Mouse (Mus musculus) heart, embryonic 11.5 days (tissue): ENCODE measurements around the gene Prf1. TPM values are rescaled to one million over a fixed set of nuclear protein-coding genes. Genes with fewer than 3 reads are reported as not detected.
A peak's percentile ranks its signal among the peaks of the same experiment; 100 is the strongest.

Experiments
- ATAC-seq: fragments of 200-750 bp; cut with Nextera tagmentation; replicated peaks from 2 replicates; pipeline ENCODE4 v1.8.0; 2017; ENCODE audit warnings: moderate library complexity; ENCODE audit not compliant: insufficient number of reproducible peaks, low FRiP score, low TSS enrichment
- H3K27ac ChIP-seq: fragments of 300-500 bp; sonication (generic); 2 replicates; pipeline ENCODE4 v1.5.1; 2014; ENCODE audit warnings: mild to moderate bottlenecking, low read depth, low read length
- H3K27me3 ChIP-seq: fragments of 300-500 bp; sonication (generic); 2 replicates; pipeline ENCODE4 v1.6.1; 2014; ENCODE audit warnings: mild to moderate bottlenecking, low read length, mixed read lengths; ENCODE audit not compliant: control insufficient read depth, insufficient read depth
- H3K36me3 ChIP-seq: fragments of 300-500 bp; sonication (generic); 2 replicates; pipeline ENCODE4 v1.6.1; 2014; ENCODE audit warnings: mild to moderate bottlenecking, low read length, moderate library complexity, mixed read lengths; ENCODE audit not compliant: control insufficient read depth, insufficient read depth
- H3K4me1 ChIP-seq: fragments of 300-500 bp; sonication (generic); 2 replicates; pipeline ENCODE4 v1.6.1; 2014; ENCODE audit warnings: low read length; ENCODE audit not compliant: control insufficient read depth, insufficient read depth
- H3K4me2 ChIP-seq: fragments of 300-500 bp; sonication (generic); 2 replicates; pipeline ENCODE4 v1.6.1; 2014; ENCODE audit warnings: mild to moderate bottlenecking, moderate library complexity
- H3K4me3 ChIP-seq: fragments of 300-500 bp; sonication (generic); 2 replicates; pipeline ENCODE4 v1.5.1; 2014; ENCODE audit warnings: low read depth, low read length
- H3K9ac ChIP-seq: fragments of 300-500 bp; sonication (generic); 2 replicates; pipeline ENCODE4 v1.6.1; 2014; ENCODE audit warnings: mild to moderate bottlenecking, low read depth, low read length, moderate library complexity
- H3K9me3 ChIP-seq: fragments of 300-500 bp; sonication (generic); replicated peaks from 2 replicates; pipeline ENCODE4 v1.6.1; 2016; ENCODE audit warnings: low read length; ENCODE audit not compliant: control insufficient read depth
- WGBS: fragments of 180-500 bp; shearing (Covaris S2); extraction: QIAGEN DNeasy Blood & Tissue Kit; methylation state at CpG from one replicate; pipeline ENCODE4 v1.1.7; 2014; ENCODE audit not compliant: insufficient replicate concordance; 5-methylcytosine and 5-hydroxymethylcytosine counted together
- polyA plus RNA-seq: library from polyadenylated mRNA; unstranded; fragments of >200 nt; fragmentation: Nextera tagmentation; extraction: Ambion mirVana; gene quantifications from 2 replicates; pipeline ENCODE4 v1.2.1, GENCODE M21; 2014

The Prf1 gene
- polyA plus RNA-seq, 1 experiment from 2014 or later: 0.10 TPM

GRCm38 (mm10) chr10:61263606-61264005 is 34.0 kb upstream of the Prf1 start:
- Histone ChIP-seq H3K27ac (no peak overlapping the region), H3K9me3 (peaks cover 2% of the 10 kb centered on the region; the same call in 1 of the 2 replicates), H3K9ac (no peak overlapping the region), H3K4me1 (no peaks in the 10 kb centered on the region), H3K36me3 (no peaks in the 10 kb centered on the region), H3K4me3 (no peak overlapping the region), H3K27me3 (no peaks in the 10 kb centered on the region; the same call in 1 of the 2 replicates), H3K4me2 (no peak overlapping the region)
- 80% methylated on average over 8 of the region's 8 CpGs for WGBS
- no peak for ATAC-seq

DNA sequence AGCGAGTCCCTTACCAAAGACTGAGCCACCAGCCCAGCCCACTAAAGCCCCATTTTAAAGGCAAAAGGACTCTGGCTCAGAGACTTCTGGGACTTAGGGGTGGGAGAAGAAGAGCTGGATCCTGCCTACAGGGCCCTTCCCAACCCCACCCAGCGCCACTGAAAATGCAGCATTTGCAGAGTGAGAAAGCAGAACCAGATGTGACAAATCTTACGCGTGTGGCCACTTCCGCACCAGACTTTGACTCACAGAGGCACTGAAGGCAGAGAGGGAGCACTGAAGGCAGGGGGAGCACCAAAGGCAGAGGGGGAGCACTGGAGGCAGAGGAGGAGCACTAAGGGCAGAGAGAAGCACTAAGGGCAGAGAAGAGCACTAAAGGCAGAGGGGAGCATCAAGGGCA is 30.3 kb upstream of the Prf1 start:
- no peak overlapping the region for H3K27ac ChIP-seq
- ATAC-seq: no peak
- peaks cover 2% of the 10 kb centered on the region; the same call in 1 of the 2 replicates for H3K9me3 ChIP-seq
- H3K36me3 ChIP-seq: no peaks in the 10 kb centered on the region
- H3K27me3 ChIP-seq: peaks cover 2% of the 10 kb centered on the region
- H3K9ac ChIP-seq: no peak overlapping the region
- peaks cover 8% of the 10 kb centered on the region for H3K4me1 ChIP-seq
- no peak overlapping the region for H3K4me2 ChIP-seq
- no peak overlapping the region for H3K4me3 ChIP-seq
- WGBS: 86% methylated on average over 5 of the region's 5 CpGs

- H3K27me3 ChIP-seq: peaks cover 11% of the 10 kb centered on the region
- H3K27ac ChIP-seq: 0 out of 2 replicates have a peak overlapping the region, but pooled peaks have one; percentile 6
- H3K36me3 ChIP-seq: no peaks in the 10 kb centered on the region
- H3K9me3 ChIP-seq: no peaks in the 10 kb centered on the region
- ATAC-seq: no peak
- H3K9ac ChIP-seq: no peak overlapping the region
- peak overlapping the region; percentile 95 for H3K4me2 ChIP-seq
- H3K4me3 ChIP-seq: 0 out of 2 replicates have a peak overlapping the region, but pooled peaks have one; percentile 57
- peaks cover 18% of the 10 kb centered on the region for H3K4me1 ChIP-seq
- 29% methylated on average over 8 of the region's 8 CpGs for WGBS
Observed at GRCm38 (mm10) chr10:61272089-61272626, 25.5 kb upstream of the Prf1 start.

DNA sequence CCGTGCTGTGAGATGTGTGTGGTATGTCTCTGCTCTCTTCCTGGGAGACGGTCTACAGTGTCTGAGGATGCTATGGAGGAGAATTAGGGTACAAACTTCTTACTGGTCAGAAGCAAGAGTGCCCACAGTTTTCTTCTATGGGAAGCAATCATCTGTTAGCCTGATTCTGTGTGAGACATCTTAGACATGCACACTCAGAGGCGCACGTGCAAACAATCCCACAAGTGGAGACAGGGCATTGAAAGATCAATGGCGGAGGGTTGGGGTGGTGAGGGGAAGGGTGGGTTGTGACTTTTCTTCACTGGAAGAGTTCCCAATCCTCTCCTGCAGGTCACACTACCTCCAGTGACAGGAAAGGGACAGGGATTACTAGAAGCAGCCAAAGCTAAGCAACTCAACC is 25.0 kb upstream of the Prf1 start:
- peaks cover 18% of the 10 kb centered on the region for H3K4me1 ChIP-seq
- 35% methylated on average over 5 of the region's 5 CpGs for WGBS
- H3K27me3 ChIP-seq: peaks cover 11% of the 10 kb centered on the region
- no peaks in the 10 kb centered on the region for H3K36me3 ChIP-seq
- H3K27ac ChIP-seq: no peak overlapping the region
- no peak for ATAC-seq
- H3K4me3 ChIP-seq: peak overlapping the region; percentile 57
- peak overlapping the region; percentile 62 for H3K9ac ChIP-seq
- peak overlapping the region; percentile 95 for H3K4me2 ChIP-seq
- no peaks in the 10 kb centered on the region for H3K9me3 ChIP-seq

DNA sequence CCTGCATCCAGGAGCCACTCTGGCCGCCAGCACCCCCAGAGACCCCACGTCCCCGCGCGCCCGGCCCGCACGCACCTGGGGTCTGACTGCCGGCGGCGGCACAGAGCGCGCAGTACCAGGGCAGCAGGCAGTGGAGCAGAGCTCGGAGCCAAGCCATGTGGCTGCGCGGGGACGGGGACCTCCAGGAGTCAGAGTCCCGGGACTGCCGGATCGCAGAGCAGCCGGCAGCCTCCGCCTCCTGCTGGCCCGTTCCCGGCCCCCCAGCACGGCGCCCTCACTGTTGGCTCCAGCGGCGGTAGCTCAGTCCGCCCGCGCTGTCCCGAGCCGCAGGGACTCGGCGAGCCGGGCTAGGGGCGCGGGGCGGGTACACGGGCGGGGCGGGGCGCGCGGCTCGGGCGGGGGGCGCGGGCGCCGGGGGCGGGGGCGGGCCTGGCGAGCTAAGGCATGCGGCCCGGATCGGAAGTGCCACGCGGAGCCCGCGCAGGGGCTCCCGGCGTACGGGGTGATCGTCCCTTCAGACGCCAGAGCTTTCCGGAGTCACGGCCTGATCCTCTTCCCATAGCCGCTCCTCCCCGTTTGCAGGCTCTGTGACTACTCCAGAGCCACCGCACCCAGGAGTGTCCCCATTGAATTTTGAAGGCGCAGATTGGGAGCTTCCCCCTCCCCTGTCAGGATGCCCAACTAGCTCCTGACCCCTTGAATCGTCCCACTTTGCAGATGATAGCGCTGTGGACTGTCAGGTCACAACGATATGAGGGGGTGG is 24.4 kb upstream of the Prf1 start, which contains the start of gene Adamts14:
Adamts14 (minus strand) TSS at position 358 of the 763 bp plus-strand sequence.
- peaks cover 18% of the 10 kb centered on the region for H3K4me1 ChIP-seq
- H3K9ac ChIP-seq: peak within 1 kb of the TSS; percentile 62
- peak within 1 kb of the TSS; percentile 6; the same call in 1 of the 2 replicates for H3K27ac ChIP-seq
- 1% methylated on average over 54 of the region's 75 CpGs for WGBS
- peak; percentile 43 for ATAC-seq
- H3K4me3 ChIP-seq: peak within 1 kb of the TSS; percentile 57
- H3K9me3 ChIP-seq: no peaks in the 10 kb centered on the region
- peaks cover 11% of the 10 kb centered on the region for H3K27me3 ChIP-seq
- H3K36me3 ChIP-seq: no peaks in the 10 kb centered on the region
- H3K4me2 ChIP-seq: peak within 1 kb of the TSS; percentile 95

- H3K36me3 ChIP-seq: no peaks in the 10 kb centered on the region
- WGBS: 55% methylated on average over 7 of the region's 7 CpGs
- H3K9ac ChIP-seq: peak overlapping the region; percentile 62; the same call in 1 of the 2 replicates
- H3K9me3 ChIP-seq: no peaks in the 10 kb centered on the region
- H3K4me2 ChIP-seq: peak overlapping the region; percentile 95
- ATAC-seq: no peak
- H3K27ac ChIP-seq: no peak overlapping the region
- H3K27me3 ChIP-seq: peaks cover 11% of the 10 kb centered on the region
- peaks cover 18% of the 10 kb centered on the region for H3K4me1 ChIP-seq
- peak overlapping the region; percentile 57 for H3K4me3 ChIP-seq
Observed at GRCm38 (mm10) chr10:61273844-61274215, 23.8 kb upstream of the Prf1 start.

DNA sequence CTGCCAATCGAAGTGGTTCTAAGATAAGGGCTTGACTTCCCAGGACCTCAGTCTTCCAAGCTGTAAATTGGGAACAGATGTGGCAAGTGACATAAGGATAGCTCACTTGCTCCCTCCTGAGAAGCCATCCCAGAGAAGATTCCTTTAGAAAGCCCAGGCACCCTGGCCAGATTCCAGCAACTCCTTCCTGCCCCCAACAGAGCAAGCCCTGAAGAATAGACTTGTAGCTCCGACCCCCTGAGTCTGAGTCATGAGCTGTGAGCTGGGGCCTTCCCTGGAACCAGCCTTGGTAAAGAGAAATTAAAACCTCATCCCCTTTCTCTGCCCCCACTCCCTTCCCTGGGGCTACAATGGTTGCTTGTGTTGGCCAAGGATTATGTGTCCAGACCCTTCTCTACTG is 23.1 kb upstream of the Prf1 start:
- peaks cover 18% of the 10 kb centered on the region for H3K4me1 ChIP-seq

DNA sequence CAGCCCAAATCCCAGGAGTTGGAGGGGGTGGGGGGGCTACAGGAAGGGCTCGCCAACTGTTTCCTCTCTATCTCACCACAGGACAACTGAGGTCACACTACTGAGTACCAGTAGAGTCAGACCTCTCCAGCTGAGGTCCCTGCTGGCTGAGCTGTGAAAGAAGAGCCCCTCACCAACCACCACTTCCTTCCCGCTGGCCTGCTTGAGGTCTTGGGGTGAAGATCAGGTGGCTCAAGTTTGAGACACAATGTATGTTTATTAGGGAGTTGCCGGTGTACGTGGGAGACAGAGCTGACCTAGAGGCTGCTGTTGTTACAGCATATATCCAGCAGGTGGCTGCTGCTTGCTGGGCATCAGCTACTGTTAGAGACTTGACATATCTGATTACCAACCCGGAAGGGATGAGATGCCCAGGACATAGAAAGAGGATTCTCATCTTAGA is 21.9 kb upstream of the Prf1 start:
- Histone ChIP-seq H3K4me3 (no peak overlapping the region), H3K27ac (no peak overlapping the region), H3K9me3 (no peaks in the 10 kb centered on the region), H3K4me1 (peaks cover 18% of the 10 kb centered on the region), H3K27me3 (peaks cover 11% of the 10 kb centered on the region), H3K4me2 (peak overlapping the region; percentile 45), H3K36me3 (no peaks in the 10 kb centered on the region), H3K9ac (peak overlapping the region; percentile 54)
- 6% methylated on average over 5 of the region's 5 CpGs for WGBS
- ATAC-seq: peak; percentile 5; the same call in 1 of the 2 replicates

More for the DNA sequence above, 23.1 kb upstream of the Prf1 start:
- Histone ChIP-seq H3K9me3 (no peaks in the 10 kb centered on the region), H3K27me3 (peaks cover 11% of the 10 kb centered on the region), H3K4me2 (no peak overlapping the region), H3K4me3 (no peak overlapping the region), H3K27ac (no peak overlapping the region), H3K9ac (no peak overlapping the region), H3K36me3 (no peaks in the 10 kb centered on the region)
- WGBS: 45% methylated on average over 2 of the region's 2 CpGs
- ATAC-seq: no peak
